Mouse (Mus musculus): ENCODE measurements around the gene Gm14569.

Gene Gm14569

DNA sequence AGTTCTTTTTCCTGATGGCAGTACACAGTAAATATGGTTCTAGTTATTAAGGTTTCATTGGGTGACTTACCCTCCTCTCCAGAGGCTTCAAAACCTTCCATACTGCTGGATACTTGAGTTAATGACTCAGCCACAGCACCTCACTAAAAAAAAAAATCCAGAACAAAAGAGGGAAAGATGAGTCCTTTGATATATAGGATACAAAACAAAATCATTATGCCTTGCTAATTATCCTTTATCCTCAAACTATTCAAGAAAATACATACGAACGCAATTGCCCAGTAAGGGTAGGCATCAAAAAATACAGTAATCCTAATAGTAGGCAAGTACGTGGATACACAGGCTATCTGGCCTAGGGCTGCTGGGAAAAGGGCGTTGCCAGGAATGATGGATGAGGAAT is at the start of gene Gm14569:
TSS of gene Gm14569 (minus strand) at position 101 of the 400 bp plus-strand sequence.
- DNase-seq (ENCODE audit: low spot score), result no peak

DNA sequence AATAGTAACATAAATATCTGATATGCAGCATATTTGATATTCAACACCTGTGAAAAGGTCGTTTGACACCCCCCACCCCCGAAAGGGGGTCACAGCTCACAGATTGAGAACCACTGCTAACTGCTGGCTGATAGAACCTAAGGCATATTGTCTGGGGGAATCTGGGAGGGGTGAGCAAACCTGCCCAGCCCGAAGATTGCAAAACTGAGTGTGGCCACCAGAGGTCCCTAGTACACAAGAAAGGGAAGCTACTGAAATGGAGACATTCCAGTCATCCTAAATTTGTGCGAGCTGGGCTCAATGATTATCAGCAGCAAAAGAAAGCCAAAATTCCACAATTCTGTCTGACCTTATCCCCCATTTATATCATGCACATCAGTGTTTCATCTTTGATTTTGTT is 42.9 kb upstream of the Gm14569 start:
- peak; percentile 31 for DNase-seq (ENCODE audit: low spot score)

DNA sequence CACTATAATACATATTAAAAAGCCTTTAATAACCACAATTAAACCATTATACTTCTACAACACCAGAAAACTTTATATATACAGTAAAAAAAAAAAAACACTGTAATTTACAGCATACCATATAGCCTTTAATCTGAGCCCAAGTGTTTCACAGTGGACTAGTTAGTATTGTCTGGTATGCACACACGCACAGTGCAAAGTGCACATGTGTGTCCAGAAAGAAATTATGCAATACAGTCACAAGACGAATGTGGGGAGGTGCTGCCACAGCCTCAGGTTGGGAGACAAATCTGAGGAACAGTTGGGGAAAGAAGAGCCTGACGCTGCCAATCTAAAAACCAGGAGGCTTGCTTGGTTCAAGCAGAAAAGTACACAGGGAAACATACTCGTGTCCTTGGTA is 42.1 kb upstream of the Gm14569 start:
- DNase-seq (ENCODE audit: low spot score), result no peak

DNA sequence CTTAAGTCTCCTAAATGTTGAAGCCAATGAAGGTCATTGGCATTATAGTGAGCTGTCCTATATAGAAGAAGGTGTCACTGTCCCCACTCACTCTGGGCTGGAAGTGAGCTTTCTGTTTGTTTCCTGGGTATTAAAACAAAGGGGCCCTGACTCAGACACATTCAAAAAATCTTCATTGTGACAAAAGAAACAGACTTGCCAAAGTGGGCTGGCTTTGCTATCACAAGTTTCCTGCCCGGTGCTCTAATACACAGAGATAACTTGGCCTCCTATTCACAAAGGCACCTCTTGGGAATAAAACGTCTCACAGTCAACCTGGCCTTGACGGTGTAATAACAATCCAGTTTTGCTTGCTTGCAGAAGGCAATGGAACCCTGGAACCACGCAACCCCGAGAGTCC is 38.6 kb upstream of the Gm14569 start:
- no peak for DNase-seq (ENCODE audit: low spot score)

DNA sequence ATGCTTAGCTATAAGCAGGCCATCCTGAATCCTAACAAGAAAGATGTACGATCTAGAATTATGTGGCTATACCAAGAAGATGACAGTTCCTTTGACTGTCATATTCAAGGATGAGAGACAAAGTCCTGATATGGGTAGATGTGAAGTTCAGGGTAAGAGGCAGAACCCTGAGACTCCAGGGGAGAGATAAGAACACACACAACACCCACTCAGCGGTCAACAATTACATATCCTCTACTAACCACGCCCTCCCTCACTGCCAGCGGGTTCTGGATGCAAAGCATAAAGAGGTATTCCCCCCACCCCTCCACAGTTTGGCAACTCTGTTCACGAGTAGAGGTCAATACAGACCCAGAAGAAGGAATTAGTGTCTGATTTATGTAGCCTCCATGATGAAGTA is 32.1 kb upstream of the Gm14569 start:
- DNase-seq (ENCODE audit: low spot score), result no peak

DNA sequence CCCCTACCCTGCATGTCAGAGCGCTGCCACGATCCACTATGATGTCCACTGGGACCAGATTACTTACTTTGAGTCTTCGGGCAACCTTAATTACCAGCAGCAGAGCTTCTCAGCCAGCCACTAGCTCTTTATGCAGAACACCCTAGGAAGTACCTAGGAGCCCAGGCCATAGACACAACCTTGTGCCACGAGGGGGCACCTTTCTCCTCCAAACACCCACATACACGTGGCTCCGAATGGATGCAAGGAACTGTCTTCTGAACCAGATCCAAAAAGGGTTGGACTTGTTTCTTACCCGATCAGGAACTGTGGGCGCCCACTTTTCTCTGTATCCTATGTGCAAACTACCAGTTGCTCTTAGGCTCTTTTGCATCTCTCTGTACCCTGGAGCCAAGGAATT is 22.1 kb upstream of the Gm14569 start:
- DNase-seq (ENCODE audit: low spot score), result no peak

GRCm38 (mm10) chrX:36513231-36513630 is 21.6 kb upstream of the Gm14569 start:
- no peak for DNase-seq (ENCODE audit: low spot score)

DNA sequence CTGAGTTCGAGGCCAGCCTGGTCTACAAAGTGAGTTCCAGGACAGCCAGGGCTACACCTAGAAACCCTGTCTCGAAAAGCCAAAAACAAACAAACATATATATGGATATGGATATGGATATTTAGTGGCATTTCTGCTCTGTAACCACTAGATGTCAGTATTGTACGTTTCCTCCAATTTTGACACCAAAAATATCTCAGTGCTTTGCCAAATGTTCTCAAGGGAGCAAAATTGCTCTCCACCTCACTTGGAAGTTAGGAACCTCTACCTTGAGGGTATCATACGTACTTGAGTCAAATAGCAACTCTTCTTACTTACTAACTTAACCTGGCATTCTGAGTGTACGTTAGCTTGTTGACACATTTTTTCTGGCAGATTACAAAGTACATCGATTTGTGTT is 15.2 kb upstream of the Gm14569 start:
- DNase-seq (ENCODE audit: low spot score), result no peak

DNA sequence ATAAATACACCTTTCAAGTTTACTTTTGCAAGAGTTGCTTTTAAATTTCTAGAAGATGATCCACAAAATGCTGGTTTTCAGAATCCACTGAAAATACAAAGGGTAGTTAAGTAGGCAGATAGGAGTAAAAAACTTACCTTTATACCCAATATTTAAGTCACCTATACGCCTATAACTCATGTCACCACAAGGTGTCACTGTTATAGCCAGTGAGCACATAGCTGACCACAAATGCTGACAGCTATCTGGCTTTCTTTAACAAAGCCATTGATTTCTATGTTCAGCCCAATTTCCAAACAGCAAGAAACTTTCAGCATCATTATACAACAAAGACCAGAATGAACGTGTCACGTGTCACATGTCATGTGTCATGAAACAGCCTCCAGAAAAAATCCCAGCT is 2.1 kb downstream of the Gm14569 start:
- DNase-seq (ENCODE audit: low spot score), result peak; percentile 17

DNA sequence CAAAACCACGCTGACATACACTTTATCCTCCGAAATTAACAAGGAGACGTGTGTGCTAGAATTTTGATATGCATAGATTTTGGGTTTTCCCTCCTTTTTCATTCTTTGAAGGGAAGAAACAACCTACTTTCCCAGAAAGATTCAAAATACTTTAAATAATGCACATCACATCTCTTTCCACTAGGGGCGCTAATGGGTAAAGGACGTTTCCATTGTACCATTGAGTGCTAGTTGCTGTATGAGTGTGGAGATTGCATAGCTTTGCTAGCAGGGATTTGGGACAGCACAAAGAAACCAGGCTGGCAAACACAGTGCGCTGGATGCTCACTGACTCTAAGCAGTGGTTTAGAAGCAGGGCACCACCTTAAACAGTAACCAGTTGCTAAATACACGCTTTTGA is 3.6 kb downstream of the Gm14569 start:
- no peak for DNase-seq (ENCODE audit: low spot score)

DNA sequence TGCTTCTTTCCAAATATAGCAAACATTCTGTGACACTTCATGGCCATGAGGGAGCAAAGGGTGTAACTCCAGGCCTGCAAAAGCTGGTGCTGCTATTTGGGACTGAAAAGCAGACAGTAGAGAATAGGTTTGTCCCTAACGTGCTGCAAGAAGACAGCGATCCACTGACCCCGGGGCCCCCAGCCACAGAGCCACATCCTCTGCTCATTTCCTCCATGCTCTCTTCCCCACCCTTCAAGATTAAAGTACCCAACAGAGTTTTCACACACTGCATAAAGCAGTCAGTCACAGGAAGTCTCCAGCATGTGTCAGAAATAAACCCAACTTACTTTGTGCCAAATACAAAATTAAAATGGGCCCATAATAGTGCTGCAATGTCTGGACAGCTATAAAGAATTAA is 16.8 kb downstream of the Gm14569 start:
- peak; percentile 58 for DNase-seq (ENCODE audit: low spot score)

GRCm38 (mm10) chrX:36474103-36474751 is 17.4 kb downstream of the Gm14569 start:
- peak; percentile 32 for DNase-seq (ENCODE audit: low spot score)

- peak; percentile 22 for DNase-seq (ENCODE audit: low spot score)
Observed at GRCm38 (mm10) chrX:36456031-36456430, 35.6 kb downstream of the Gm14569 start.

DNA sequence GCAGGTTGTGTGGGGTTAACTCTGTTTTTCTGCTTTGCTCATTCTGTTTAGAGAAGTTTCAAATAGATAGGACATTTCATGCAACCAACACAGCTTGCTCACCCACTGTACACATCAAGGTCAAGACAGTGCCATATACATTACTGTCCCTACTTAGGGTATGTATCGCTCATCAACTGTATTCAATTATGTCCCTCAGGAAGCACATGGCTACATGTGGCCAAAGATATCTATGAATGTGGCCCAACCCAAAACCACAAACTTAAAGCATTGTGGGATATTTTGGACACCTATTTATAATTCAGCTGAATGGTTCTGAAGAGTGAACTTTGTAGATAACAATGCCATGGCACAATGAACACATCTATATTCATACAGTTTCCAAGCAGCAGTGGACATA is 53.7 kb downstream of the Gm14569 start:
- DNase-seq (ENCODE audit: low spot score), result no peak

DNA sequence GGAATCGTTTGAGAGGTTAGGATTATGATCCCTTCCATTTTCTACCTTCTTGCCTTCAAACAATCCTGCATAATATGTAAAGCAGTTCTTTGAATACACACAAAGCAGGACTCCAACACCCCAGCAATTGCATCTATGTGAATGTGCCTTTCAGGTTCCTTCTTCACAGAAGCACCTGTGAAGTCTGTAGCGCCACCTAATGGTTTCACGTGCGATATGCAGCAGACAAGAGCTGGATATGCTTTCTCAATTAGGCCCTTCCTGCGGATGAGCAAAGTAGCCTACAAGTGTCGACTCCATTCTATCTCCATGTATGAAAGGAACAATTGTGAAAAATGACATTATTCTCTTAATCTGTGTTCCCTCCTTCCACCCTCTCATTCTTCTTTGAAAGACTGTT is 56.6 kb downstream of the Gm14569 start:
- no peak for DNase-seq (ENCODE audit: low spot score)

DNA sequence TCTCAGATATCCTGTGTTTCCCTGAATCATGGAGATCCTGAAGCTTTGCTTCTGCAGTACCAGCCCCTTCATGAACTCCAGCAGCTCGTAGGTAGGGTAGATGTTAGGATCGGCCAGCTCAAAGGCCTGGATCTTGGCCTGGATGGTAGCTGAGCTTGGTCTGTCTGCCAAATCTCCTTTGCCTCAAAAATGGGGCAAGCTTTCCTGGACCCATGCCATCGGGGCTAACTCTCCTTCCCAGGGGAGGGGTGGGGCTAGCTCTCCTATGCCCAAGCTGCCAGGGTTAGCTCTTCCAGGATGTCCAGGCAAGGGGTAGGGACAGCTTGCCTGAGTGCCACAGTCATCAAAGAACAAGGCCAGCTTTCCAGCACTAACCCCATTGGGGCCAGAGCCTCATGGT is 72.5 kb downstream of the Gm14569 start:
- DNase-seq (ENCODE audit: low spot score), result no peak

GRCm38 (mm10) chrX:36402316-36402715 is 89.3 kb downstream of the Gm14569 start:
- peak; percentile 8 for DNase-seq (ENCODE audit: low spot score)

GRCm38 (mm10) chrX:36400980-36401379 is 90.7 kb downstream of the Gm14569 start, which contains the start of gene Gm6268:
Gm6268 (plus strand) TSS chrX:36401280.
- DNase-seq (ENCODE audit: low spot score), result no peak

- no peak for DNase-seq (ENCODE audit: low spot score)
Observed at GRCm38 (mm10) chrX:36393279-36393678, 98.4 kb downstream of the Gm14569 start.

DNA sequence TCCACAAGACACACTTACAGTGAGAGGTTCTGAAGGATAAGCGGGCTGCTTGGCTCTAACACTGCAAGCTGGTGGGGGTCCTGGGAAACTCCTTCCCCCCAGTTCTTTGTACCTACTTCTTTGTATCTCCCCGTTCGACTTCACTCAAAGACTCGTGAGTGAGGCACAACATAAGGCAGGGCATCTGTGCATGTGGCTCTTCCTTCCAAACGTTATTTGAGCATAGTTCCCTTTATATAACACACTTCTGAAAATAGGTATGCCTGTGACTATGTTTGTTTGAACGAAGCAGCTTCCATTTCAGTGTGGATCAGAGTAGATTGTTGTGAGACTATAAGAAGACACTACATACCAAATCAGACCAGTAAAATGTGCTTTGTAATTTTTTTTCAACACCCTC is 99.0 kb downstream of the Gm14569 start:
- DNase-seq (ENCODE audit: low spot score), result no peak

DNA sequence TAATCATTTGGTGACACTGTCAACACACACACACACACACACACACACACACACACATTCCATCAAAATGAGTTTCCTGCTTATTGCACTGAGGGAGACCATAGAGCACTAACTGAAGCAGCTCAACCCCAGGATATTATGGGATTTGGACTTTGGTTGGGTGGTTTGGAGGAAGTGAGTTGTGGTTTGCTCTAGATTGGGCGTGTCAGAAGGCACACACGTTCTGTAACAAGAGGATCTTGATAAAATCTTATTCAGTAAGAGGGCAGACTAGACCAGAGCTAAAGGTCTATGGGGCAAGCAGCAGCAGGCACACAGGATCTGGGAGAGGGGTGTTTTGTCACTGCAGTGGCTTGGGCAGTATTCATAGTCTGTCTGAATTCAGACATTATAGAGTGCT is 101.1 kb downstream of the Gm14569 start:
- DNase-seq (ENCODE audit: low spot score), result no peak

DNA sequence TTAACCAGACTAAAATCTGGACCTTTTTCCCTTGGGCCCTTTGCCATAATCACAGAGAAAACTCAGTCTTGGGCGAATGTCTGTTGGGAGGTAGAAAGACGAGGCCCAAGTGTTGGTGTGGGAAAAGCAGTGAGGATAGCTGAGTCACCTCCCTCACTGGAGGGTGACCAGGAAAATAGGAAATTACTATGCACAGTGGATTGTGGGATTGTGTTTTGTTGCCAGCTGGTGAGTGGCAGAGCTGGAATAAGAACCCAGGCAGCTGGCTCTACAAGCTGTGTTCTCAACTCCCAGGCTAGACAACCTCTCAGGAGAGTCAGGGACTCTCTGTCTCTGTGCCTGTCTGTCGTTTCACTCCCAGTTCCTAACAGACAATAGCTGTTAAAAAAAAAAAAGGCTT is 101.7 kb downstream of the Gm14569 start:
- DNase-seq (ENCODE audit: low spot score), result no peak

DNA sequence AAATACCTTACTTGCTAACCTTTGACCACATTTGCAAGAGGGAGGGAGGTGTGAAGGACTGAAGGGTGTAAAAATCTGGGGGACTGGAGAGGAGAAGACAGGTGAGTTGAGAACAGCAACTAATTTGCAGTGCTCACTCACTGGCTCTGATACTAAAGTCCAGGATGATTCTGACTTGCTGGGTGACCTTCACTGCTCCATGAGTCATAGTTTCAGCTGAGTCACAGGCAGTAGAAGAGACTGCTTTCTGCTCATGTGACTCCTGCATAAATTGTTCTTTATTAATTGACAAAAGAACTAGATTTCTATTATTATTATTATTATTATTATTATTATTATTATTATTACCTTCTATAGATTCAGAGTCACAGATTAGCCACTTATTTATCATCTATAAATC is 106.3 kb downstream of the Gm14569 start:
- DNase-seq (ENCODE audit: low spot score), result no peak
